Mouse (Mus musculus) limb, embryonic 15.5 days (tissue): ENCODE data around the gene Lipa. TPM values are rescaled to one million over a fixed set of nuclear protein-coding genes. Genes with fewer than 3 reads are reported as not detected.

Experiments
- ATAC-seq: fragments of 200-750 bp; cut with Nextera tagmentation; 2 replicates; pipeline ENCODE4 v1.8.0; 2017; ENCODE audit warnings: low read depth, moderate TSS enrichment; ENCODE audit not compliant: insufficient number of reproducible peaks, low FRiP score, low TSS enrichment
- H3K27ac ChIP-seq: fragments of 300-500 bp; sonication (generic); 2 replicates; pipeline ENCODE4 v1.5.1; 2015; ENCODE audit warnings: moderate library complexity, mild to moderate bottlenecking, inconsistent platforms
- H3K27me3 ChIP-seq: fragments of 300-500 bp; sonication (generic); 2 replicates; pipeline ENCODE4 v1.6.1; 2015; ENCODE audit warnings: inconsistent platforms
- H3K36me3 ChIP-seq: fragments of 300-500 bp; sonication (generic); 2 replicates; pipeline ENCODE4 v1.6.1; 2015; ENCODE audit warnings: inconsistent platforms
- H3K4me1 ChIP-seq: fragments of 300-500 bp; sonication (generic); 2 replicates; pipeline ENCODE4 v1.6.1; 2015; ENCODE audit warnings: inconsistent platforms
- H3K4me2 ChIP-seq: fragments of 300-500 bp; sonication (generic); 2 replicates; pipeline ENCODE4 v1.6.1; 2015; ENCODE audit warnings: mild to moderate bottlenecking, inconsistent platforms
- H3K4me3 ChIP-seq: fragments of 300-500 bp; sonication (generic); 2 replicates; pipeline ENCODE4 v1.5.1; 2015; ENCODE audit warnings: mild to moderate bottlenecking, inconsistent platforms
- H3K9ac ChIP-seq: fragments of 300-500 bp; sonication (generic); 2 replicates; pipeline ENCODE4 v1.6.1; 2015; ENCODE audit warnings: inconsistent platforms
- H3K9me3 ChIP-seq: fragments of 300-500 bp; sonication (generic); 2 replicates; pipeline ENCODE4 v1.6.1; 2016; ENCODE audit warnings: inconsistent platforms
- WGBS: fragments of 180-500 bp; shearing (Covaris S2); methylation state at CpG from one replicate; pipeline ENCODE4 v1.1.7; 2015; 5-methylcytosine and 5-hydroxymethylcytosine counted together
- polyA plus RNA-seq: library from polyadenylated mRNA; unstranded; fragments of >200 nt; fragmentation: Nextera tagmentation; extraction: Ambion mirVana; gene quantifications from 2 replicates; pipeline ENCODE4 v1.2.1, GENCODE M21; 2015

Gene Lipa
- polyA plus RNA-seq, 1 experiment from 2014 or later: 50.2 TPM

DNA sequence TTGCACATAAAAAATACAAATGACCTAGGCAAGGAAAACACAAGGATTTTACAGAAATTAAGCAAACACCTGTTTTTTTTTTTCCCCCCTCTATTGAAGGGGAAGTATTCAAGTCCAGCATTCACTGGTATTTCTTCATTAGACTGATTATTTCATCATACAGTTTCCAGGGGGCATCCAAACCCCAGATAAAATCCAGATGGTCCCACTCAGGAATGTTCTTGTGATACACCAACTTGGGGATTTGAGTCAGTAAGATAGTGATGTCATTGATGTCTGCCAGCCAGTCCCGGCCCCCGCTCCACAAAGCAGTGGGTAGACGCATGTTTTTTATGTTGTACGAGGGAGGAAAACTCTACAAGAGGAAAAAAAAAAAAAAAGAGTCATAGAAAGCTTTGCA lies 33.4 kb downstream of the Lipa start:
- Histone ChIP-seq H3K27ac (no peak overlapping the region), H3K9ac (no peak overlapping the region), H3K4me3 (no peak overlapping the region), H3K9me3 (no peaks in the 10 kb centered on the region), H3K4me2 (no peak overlapping the region), H3K4me1 (no peaks in the 10 kb centered on the region), H3K36me3 (peaks cover 6% of the 10 kb centered on the region), H3K27me3 (no peaks in the 10 kb centered on the region)
- no peak for ATAC-seq
- WGBS: 79% methylated on average over 4 of the region's 4 CpGs

DNA sequence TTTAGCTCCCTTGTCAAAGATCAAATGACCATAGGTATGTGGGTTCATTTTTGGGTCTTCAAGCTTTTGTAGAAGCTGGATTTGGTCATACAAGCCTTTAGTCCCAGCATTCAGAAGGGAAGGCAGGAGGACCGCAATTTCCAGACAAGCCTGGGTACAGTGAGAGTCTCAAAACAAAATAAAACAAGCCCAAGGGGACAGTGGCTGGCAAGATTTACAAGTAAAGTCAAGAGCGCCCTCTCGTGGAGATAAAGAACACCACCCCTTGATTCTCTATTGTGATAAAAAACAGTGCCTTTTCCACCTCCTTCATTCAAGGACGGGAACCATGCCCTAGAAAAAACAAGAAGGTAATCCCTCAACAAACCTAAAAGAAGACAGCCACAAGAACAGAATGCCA lies 43.7 kb downstream of the Lipa start:
- H3K4me3 ChIP-seq: no peak overlapping the region
- no peaks in the 10 kb centered on the region for H3K36me3 ChIP-seq
- H3K27me3 ChIP-seq: no peaks in the 10 kb centered on the region
- 5% methylated on average over 4 of the region's 4 CpGs for WGBS
- H3K4me2 ChIP-seq: no peak overlapping the region
- H3K9me3 ChIP-seq: no peaks in the 10 kb centered on the region
- no peak for ATAC-seq
- H3K4me1 ChIP-seq: no peaks in the 10 kb centered on the region
- no peak overlapping the region for H3K27ac ChIP-seq
- H3K9ac ChIP-seq: no peak overlapping the region

DNA sequence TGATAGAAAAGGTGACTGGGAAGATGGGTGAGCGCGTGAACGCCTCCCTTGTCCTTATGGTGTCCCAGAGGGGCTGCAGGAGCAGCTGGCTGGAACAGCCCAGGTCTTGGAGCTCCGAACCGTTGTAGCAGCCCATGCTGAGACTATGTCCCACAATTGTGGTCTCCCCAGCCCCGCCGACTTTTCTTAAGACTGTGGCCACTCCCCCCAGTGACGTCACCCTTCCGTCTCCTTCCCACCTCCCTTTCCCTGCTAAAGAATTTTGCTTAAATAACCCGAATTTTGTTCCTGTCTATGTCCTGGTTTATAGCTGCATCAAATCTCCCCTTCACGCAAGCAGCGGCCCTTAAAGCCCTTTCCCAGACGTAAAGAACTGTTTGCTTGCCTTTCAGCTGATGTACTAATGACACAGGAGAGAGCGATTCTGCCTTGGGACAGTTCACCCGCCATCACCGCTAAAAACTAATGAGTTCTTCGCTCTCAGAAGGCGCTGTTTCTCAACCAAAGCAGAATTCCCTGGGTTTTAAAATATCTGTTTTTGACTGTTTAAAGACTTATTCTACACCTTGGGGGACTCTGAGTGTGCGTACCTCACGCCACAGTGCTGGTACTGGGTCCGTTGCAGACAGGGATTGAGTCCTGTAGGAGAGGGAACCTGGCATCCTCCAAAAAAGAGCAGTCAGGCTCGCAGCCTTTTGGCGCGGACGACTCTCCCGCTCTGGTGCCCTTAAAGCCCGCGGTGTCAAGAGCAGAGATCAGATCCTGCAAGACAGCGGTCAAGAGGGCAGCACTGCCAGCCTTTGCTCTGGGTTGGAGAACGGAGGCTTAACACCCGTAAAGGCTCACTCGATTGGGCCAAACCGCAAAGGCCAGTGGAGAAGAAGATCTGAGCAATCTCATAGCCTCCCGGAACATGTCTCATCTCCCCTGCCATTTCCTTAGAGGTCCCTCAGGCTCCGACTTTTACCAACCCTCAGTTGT lies 52.0 kb downstream of the Lipa start, which contains the start of gene Ch25h:
TSS of gene Ch25h (minus strand) at position 174 of the 981 bp plus-strand sequence.
- 2% methylated on average over 35 of the region's 35 CpGs for WGBS
- H3K9me3 ChIP-seq: no peaks in the 10 kb centered on the region
- H3K4me1 ChIP-seq: peaks cover 14% of the 10 kb centered on the region
- no peaks in the 10 kb centered on the region for H3K36me3 ChIP-seq
- H3K4me3 ChIP-seq: peak within 1 kb of the TSS; percentile 53
- peak within 1 kb of the TSS; percentile 18 for H3K9ac ChIP-seq
- peak within 1 kb of the TSS; percentile 54 for H3K27ac ChIP-seq
- H3K4me2 ChIP-seq: peak within 1 kb of the TSS; percentile 87
- peak; percentile 77; the same call in 1 of the 2 replicates for ATAC-seq
- peaks cover 24% of the 10 kb centered on the region for H3K27me3 ChIP-seq

DNA sequence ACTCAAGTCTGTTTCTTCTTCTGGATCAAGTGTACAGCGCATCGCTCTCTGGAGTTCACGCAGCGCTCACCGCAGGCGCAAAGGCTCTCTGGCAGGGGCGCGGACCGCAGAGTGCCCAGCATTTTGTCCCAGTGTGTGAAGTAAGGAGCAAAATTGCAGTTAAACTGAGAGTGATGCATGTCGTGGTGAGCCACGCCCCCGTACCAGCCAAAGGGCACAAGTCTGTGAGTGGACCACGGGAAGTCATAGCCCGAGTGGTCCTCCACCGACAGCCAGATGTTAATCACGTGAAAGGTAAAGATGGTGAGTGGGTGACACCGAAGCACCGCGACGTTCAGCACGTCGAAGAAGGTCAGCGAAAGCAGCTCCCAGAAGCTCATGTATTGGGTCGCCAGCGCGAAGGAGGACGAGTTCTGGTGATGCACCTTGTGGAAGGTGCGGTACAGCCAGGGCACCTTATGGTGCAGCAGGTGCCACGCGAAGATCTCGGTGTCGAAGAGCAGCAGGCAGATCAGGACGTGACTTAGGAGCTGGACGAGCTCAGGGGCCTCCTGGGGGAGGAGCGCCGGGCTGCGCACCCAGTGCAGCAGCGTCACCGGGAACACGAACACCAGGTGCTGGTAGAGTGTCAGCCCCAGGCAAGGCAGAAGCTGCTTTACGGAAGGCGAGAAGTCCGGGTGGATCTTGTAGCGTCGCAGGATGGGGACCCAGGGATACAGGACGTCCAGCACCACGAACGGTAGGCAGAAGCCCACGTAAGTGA lies 52.9 kb downstream of the Lipa start:
- WGBS: 6% methylated on average over 49 of the region's 49 CpGs
- Histone ChIP-seq H3K4me1 (peaks cover 14% of the 10 kb centered on the region), H3K27ac (peak overlapping the region; percentile 54), H3K4me2 (peak overlapping the region; percentile 87), H3K9ac (peak overlapping the region; percentile 18), H3K36me3 (no peaks in the 10 kb centered on the region), H3K27me3 (peaks cover 24% of the 10 kb centered on the region), H3K9me3 (no peaks in the 10 kb centered on the region), H3K4me3 (peak overlapping the region; percentile 53)
- peak; percentile 44; the same call in 1 of the 2 replicates for ATAC-seq

DNA sequence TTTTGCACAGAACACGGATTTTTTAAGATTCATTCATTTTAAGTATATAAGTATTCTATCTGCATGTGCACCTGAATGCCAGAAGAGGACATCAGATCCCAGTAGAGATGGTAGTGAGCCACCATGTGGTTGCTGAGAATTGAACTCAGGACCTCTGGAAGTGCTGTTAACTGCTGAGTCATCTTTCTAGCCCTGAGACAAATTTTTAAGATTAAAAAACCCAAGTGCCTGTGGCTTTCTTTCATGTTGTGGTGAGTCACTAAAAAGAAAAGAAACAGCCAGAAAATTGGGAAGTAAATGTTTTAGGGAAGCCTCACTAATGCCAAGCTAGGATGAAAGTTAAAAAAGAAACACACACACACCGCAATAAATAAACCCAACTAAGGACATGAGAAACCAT lies 55.6 kb downstream of the Lipa start:
- WGBS: 83% methylated on average over 2 of the region's 2 CpGs
- no peaks in the 10 kb centered on the region for H3K9me3 ChIP-seq
- peaks cover 21% of the 10 kb centered on the region for H3K27me3 ChIP-seq
- no peak for ATAC-seq
- no peak overlapping the region for H3K4me3 ChIP-seq
- H3K4me2 ChIP-seq: no peak overlapping the region
- no peak overlapping the region for H3K27ac ChIP-seq
- peaks cover 14% of the 10 kb centered on the region for H3K4me1 ChIP-seq
- H3K36me3 ChIP-seq: no peaks in the 10 kb centered on the region
- no peak overlapping the region for H3K9ac ChIP-seq

DNA sequence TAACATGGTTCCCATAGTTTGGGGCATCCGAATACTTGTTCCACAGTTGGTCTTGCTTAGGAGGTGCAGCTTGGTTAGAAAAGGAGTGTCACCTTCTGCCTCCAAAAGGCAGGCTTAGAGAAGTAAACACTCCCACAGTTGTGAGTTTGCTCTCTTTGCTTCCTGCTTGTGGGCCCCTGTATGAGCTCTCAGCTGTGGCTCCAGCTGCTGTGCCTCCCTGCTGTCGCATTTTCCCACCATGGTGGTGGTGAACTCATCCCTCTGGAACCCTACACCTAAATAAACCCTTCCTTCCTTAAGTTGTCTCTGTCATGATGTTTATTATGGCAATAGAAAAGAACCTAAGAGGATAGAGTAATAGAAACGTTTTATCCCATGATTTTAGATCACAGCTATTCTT lies 58.5 kb downstream of the Lipa start:
- Histone ChIP-seq H3K4me2 (no peak overlapping the region), H3K4me3 (no peak overlapping the region), H3K36me3 (no peaks in the 10 kb centered on the region), H3K4me1 (no peaks in the 10 kb centered on the region), H3K9me3 (no peaks in the 10 kb centered on the region), H3K27ac (no peak overlapping the region), H3K9ac (no peak overlapping the region), H3K27me3 (peaks cover 5% of the 10 kb centered on the region; the same call in 1 of the 2 replicates)
- no peak for ATAC-seq
- 58% methylated on average over 3 of the region's 3 CpGs for WGBS

DNA sequence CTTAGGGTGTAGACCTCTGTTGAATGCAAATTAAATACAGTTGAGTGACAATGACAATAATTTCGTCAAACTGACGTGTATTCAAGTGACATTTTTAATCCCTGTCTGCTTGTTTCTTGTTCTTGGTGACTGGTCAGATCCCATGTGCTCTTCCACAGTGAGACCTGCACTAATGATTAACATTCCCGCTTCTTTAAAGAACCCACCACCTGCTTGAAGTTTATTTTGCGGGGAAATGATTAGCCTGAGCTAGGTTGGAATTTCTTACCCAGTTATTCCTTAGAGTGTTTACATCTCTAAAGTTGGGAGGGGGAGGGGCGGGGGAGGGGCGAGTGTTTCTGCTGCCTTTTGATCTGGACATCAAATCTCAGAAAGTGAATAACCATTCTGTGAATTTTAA lies 59.1 kb downstream of the Lipa start:
- WGBS: 40% methylated on average over 6 of the region's 6 CpGs
- Histone ChIP-seq H3K4me1 (no peaks in the 10 kb centered on the region), H3K4me3 (no peak overlapping the region), H3K27ac (no peak overlapping the region), H3K36me3 (no peaks in the 10 kb centered on the region), H3K9ac (no peak overlapping the region), H3K9me3 (no peaks in the 10 kb centered on the region), H3K4me2 (no peak overlapping the region), H3K27me3 (0 out of 2 replicates have a peak, but pooled peaks cover 5% of the 10 kb centered on the region)
- no peak for ATAC-seq

DNA sequence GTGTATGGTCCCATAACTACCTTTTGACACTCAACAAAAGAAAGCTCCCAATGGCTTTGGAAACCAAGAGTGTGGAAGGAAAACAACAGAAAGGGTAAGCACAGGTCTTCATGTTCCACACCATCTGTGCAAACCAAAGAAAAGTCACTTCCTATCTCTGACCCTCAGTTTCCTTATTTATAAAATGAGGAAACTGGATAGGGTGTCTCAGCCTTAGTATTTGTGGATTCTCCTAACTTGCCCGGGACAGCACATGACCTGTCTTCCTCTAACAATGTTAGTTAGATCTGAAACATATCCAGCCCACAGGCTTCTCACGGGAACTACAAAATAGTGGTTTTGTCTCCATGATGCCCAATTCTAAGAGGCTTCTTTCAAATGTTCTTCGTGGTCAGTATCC lies 62.8 kb downstream of the Lipa start:
- WGBS: 71% methylated on average over 3 of the region's 3 CpGs
- H3K4me3 ChIP-seq: no peak overlapping the region
- no peak for ATAC-seq

DNA sequence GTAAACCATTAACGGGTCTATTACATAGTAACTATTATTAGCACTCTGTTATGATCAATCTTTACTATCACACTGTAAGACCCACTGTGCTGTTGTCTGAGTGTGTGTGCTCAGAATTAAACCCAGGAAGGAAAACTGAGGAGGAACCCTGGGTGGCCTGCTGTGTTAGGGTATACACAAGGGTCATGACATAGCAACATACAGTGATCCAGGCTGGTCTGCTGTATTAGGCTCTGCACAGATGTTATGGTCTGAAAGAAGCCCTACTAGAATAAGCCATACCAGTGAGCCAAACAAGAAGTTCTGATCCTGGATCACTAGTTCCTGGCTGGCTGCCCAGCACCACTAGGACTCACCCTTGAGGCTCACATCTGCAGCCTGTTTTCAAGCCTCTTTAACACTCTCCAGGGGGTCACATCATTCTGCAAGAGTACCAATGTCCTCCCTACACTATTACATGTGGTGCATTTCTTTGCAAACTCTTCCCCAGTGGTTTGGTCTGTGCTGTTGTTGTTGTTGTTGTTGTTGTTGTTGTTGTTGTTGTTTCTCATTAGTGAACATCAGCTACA lies 65.7 kb downstream of the Lipa start:
- no peak overlapping the region for H3K4me3 ChIP-seq
- H3K4me2 ChIP-seq: no peak overlapping the region
- no peak overlapping the region for H3K27ac ChIP-seq
- peaks cover 5% of the 10 kb centered on the region; the same call in 1 of the 2 replicates for H3K4me1 ChIP-seq
- no peaks in the 10 kb centered on the region for H3K9me3 ChIP-seq
- no peak for ATAC-seq
- H3K27me3 ChIP-seq: no peaks in the 10 kb centered on the region
- no peaks in the 10 kb centered on the region for H3K36me3 ChIP-seq
- H3K9ac ChIP-seq: no peak overlapping the region
- 76% methylated on average over 1 of the region's 1 CpGs for WGBS

More for the DNA sequence above, 62.8 kb downstream of the Lipa start:
- H3K4me1 ChIP-seq: peaks cover 5% of the 10 kb centered on the region; the same call in 1 of the 2 replicates
- no peaks in the 10 kb centered on the region for H3K27me3 ChIP-seq
- no peak overlapping the region for H3K4me2 ChIP-seq
- H3K9me3 ChIP-seq: no peaks in the 10 kb centered on the region
- H3K9ac ChIP-seq: no peak overlapping the region
- H3K36me3 ChIP-seq: no peaks in the 10 kb centered on the region
- H3K27ac ChIP-seq: no peak overlapping the region

DNA sequence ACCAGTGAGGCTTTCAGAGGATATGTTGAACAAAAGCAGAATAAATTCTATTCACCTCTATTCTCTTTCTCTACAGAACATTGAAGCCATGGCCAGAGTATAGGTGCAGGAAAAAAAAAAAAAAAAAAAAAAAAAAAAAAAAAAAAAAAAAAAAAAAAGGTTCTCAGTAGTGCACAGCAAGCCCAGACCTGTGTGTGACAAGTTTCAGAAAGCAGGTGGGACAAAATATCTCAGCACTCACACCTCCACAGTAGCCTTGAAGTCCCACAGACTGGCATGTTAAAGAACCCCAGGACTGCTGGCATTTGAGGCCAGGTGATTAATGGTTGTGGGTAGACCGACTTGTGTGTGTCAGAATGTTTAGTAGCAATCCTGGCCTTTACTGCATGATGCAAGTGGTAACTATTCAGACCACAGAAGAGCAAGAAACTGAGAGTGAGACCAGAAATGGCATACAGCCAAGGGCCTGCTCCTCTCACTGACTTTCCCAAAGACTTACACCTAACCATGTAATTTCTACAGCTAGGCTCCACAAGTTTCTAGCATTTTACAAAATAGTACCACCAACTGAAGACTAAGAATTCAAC lies 76.4 kb downstream of the Lipa start:
- H3K36me3 ChIP-seq: no peaks in the 10 kb centered on the region
- WGBS: 44% methylated on average over 1 of the region's 1 CpGs
- no peak overlapping the region for H3K27ac ChIP-seq
- no peak overlapping the region for H3K9ac ChIP-seq
- no peaks in the 10 kb centered on the region for H3K9me3 ChIP-seq
- no peaks in the 10 kb centered on the region for H3K4me1 ChIP-seq
- H3K4me3 ChIP-seq: no peak overlapping the region
- no peaks in the 10 kb centered on the region for H3K27me3 ChIP-seq
- no peak for ATAC-seq
- H3K4me2 ChIP-seq: no peak overlapping the region

DNA sequence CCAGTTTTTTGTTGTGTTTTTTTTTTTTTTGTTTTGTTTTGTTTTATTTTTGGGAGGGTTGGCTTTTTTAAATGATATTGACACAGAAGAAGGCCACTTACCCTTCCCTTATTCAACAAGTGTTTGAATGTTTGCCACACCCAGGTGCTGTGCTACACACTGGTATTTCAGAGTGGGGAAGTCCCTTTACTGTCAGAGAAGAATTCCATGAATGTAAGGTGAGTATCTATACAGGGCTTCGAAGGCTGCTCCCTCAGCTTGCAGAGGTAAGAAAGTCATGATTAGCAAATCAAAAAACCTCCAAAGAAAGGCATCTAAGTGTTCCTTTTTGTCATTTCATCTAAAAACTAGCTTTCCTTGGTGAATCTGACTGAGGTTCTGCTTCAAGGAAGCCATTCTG lies 78.4 kb downstream of the Lipa start:
- no peak for ATAC-seq
- no peak overlapping the region for H3K9ac ChIP-seq
- no peak overlapping the region for H3K27ac ChIP-seq
- H3K27me3 ChIP-seq: no peaks in the 10 kb centered on the region
- no peaks in the 10 kb centered on the region for H3K36me3 ChIP-seq
- no peaks in the 10 kb centered on the region for H3K9me3 ChIP-seq
- no peak overlapping the region for H3K4me2 ChIP-seq
- 57% methylated on average over 1 of the region's 1 CpGs for WGBS
- no peaks in the 10 kb centered on the region for H3K4me1 ChIP-seq
- no peak overlapping the region for H3K4me3 ChIP-seq
